Mouse (Mus musculus): ENCODE results near the gene Slco1a5. TPM values are rescaled to one million over a fixed set of nuclear protein-coding genes. Genes with fewer than 3 reads are reported as not detected.
"Not testable (repeated sequence)": the region's sequence is repeated elsewhere in the genome, so short reads cannot be mapped to it uniquely, and the experiment has no call there.

Gene Slco1a5
- 0.06 TPM in 1 of 2 replicates, not detected in the other for polyA plus RNA-seq (2015; fragmentation: Nextera tagmentation; extraction: Ambion mirVana)

DNA sequence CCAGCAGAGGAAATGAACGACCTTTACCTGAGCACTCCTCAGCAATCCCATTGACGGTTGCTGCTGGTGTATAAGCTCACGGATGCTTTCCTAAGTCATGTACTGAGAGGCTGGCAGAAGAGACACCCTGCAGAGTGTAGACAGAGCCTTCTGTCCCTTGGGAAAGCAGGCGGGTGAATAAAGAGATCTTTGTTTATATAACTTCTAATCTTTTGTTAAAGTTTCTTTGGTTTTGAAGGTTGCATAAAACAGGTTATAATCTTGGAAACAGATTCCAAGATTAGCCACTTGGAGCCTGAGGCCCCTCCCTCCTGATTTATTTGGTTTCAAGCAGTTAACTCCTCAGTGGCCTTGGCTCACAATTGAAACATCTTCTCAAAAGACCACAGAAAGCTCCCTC is at the start of gene Slco1a5:
Slco1a5 (minus strand) TSS at position 101 of the 400 bp plus-strand sequence.
- no peak for ATAC-seq
- H3K4me1 ChIP-seq (ENCODE audit: control insufficient read depth, insufficient read depth, low read length) = no peaks in the 10 kb centered on the region
- no peaks in the 10 kb centered on the region for H3K9me3 ChIP-seq (ENCODE audit: control insufficient read depth, low read length)
- H3K4me3 ChIP-seq (ENCODE audit: low read length) = no peak within 1 kb of the TSS
- no peak within 1 kb of the TSS for H3K27ac ChIP-seq (ENCODE audit: low read length)
- H3K27me3 ChIP-seq (replicated peaks; ENCODE audit: control insufficient read depth, insufficient read depth, low read length) = no peaks in the 10 kb centered on the region
- H3K9ac ChIP-seq (ENCODE audit: low read depth, low read length) = no peak within 1 kb of the TSS
- H3K36me3 ChIP-seq (ENCODE audit: control insufficient read depth, insufficient read depth, low read length) = no peaks in the 10 kb centered on the region
- H3K4me2 ChIP-seq (ENCODE audit: low read depth, low read length) = no peak within 1 kb of the TSS
- WGBS = 26% methylated on average over 4 of the region's 4 CpGs

DNA sequence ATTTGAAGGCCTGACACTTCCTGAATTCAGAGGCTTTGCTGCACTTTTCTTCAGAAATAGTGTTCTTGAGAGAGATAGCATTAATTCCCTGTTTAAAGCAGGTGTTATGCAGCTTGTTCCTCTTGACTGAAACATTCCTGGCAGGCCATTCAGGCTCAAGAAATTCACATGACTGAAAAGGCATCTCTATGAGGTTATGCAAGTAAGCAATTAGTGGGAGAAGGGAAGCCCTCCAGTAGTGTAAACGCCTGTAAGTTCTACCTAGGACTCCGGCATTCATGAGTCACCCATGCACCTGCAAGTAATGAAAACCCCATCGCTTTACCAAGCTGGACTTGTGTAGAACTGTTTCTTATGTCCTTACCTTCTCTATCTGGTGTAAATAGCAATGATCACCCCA is 46.8 kb upstream of the Slco1a5 start:
- Histone ChIP-seq H3K4me1 (ENCODE audit: control insufficient read depth, insufficient read depth, low read length) (no peaks in the 10 kb centered on the region), H3K36me3 (ENCODE audit: control insufficient read depth, insufficient read depth, low read length) (peaks cover 4% of the 10 kb centered on the region), H3K27me3 (replicated peaks; ENCODE audit: control insufficient read depth, insufficient read depth, low read length) (no peaks in the 10 kb centered on the region), H3K9ac (ENCODE audit: low read depth, low read length) (no peak overlapping the region), H3K9me3 (ENCODE audit: control insufficient read depth, low read length) (no peaks in the 10 kb centered on the region), H3K4me2 (ENCODE audit: low read depth, low read length) (no peak overlapping the region), H3K4me3 (ENCODE audit: low read length) (no peak overlapping the region), H3K27ac (ENCODE audit: low read length) (no peak overlapping the region)
- ATAC-seq = no peak
- WGBS = 87% methylated on average over 3 of the region's 3 CpGs

DNA sequence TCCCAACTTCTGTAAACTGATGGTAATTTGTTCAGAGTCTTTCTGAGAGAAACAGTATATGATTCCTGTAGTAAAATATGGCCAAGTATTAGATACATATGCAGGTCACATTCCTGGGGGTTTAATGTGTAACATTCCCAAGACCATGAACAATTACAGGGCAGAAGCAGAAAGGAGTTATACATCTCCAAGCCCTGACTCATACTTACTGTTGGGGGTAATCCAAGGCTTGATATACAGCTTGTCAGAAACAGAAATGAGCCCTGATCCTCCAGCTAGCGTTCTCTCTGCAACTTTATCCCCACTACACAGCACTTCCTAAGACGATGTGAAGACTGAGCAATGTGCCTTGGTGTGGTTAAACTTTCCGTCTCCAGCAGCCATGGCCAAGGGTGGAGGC is 44.8 kb upstream of the Slco1a5 start:
- H3K36me3 ChIP-seq (ENCODE audit: control insufficient read depth, insufficient read depth, low read length) = peaks cover 5% of the 10 kb centered on the region
- no peaks in the 10 kb centered on the region for H3K27me3 ChIP-seq (replicated peaks; ENCODE audit: control insufficient read depth, insufficient read depth, low read length)
- no peaks in the 10 kb centered on the region for H3K9me3 ChIP-seq (ENCODE audit: control insufficient read depth, low read length)
- no peak overlapping the region for H3K9ac ChIP-seq (ENCODE audit: low read depth, low read length)
- 88% methylated on average over 3 of the region's 3 CpGs for WGBS
- H3K4me2 ChIP-seq (ENCODE audit: low read depth, low read length) = no peak overlapping the region
- no peak overlapping the region for H3K4me3 ChIP-seq (ENCODE audit: low read length)
- H3K27ac ChIP-seq (ENCODE audit: low read length) = no peak overlapping the region
- H3K4me1 ChIP-seq (ENCODE audit: control insufficient read depth, insufficient read depth, low read length) = no peaks in the 10 kb centered on the region
- no peak for ATAC-seq

DNA sequence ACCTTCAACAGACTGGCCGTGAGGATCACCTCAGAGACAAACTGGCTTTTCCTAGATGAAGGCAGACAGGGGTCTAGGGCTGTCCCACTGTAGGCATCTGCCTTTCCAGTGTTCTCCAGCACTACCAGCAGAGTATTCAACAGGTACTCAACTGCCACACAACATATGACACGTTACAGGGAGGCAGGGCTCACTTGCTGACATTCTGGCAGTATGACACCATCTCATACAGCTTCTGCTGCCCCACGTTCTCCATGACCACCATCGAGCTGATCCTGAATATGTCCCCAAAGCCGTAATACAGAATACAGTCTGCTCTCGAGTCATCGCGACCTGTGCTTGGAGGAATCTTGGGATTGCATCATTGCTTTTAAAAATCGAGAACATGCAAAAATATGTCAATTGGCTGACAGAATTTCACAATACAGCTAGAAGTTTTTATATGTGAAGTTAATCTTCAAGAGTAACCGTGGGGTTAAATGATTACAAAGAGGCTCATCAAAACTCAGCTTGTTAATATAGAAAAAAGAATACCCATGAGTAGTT is 43.8 kb upstream of the Slco1a5 start:
- Histone ChIP-seq H3K36me3 (ENCODE audit: control insufficient read depth, insufficient read depth, low read length) (peaks cover 2% of the 10 kb centered on the region; the same call in 1 of the 2 replicates), H3K4me1 (ENCODE audit: control insufficient read depth, insufficient read depth, low read length) (no peaks in the 10 kb centered on the region), H3K27me3 (replicated peaks; ENCODE audit: control insufficient read depth, insufficient read depth, low read length) (no peaks in the 10 kb centered on the region), H3K4me2 (ENCODE audit: low read depth, low read length) (no peak overlapping the region), H3K9ac (ENCODE audit: low read depth, low read length) (no peak overlapping the region), H3K27ac (ENCODE audit: low read length) (no peak overlapping the region), H3K4me3 (ENCODE audit: low read length) (no peak overlapping the region), H3K9me3 (ENCODE audit: control insufficient read depth, low read length) (no peaks in the 10 kb centered on the region)
- WGBS = 89% methylated on average over 10 of the region's 10 CpGs
- no peak for ATAC-seq

DNA sequence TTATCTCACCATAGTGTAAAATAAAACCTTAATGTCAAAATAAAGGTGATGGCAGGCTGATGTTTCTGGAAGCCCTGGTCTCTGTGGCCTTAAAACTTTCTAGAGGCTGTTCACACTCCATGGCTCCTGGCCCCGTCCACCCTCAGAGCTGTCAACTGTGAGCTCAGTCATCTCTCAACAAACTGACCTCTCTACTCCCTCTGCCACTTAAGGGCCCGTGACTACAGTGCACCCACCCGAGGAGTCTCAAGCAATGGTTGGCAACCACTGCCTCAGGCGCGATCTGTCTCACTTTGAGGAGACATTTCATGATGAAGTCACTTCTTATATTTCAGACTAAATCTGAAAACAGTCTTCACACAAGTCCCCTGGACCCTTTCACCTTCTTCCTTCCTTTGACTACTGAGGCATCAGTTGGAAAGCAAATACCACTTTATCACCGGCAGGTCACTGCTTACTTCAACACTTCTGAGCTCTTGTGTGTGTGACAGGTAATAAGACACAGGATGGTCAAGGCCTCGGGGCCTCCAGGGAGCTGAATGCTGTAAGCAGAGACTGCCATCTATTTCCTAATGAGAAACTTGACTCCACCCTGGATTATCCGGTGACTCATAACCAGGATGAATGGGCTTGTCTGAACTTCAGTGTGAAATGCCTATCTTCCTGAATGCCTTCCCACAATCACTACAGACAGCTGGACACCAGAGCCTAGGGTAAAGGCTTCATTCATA is 43.1 kb upstream of the Slco1a5 start:
- no peaks in the 10 kb centered on the region for H3K27me3 ChIP-seq (replicated peaks; ENCODE audit: control insufficient read depth, insufficient read depth, low read length)

DNA sequence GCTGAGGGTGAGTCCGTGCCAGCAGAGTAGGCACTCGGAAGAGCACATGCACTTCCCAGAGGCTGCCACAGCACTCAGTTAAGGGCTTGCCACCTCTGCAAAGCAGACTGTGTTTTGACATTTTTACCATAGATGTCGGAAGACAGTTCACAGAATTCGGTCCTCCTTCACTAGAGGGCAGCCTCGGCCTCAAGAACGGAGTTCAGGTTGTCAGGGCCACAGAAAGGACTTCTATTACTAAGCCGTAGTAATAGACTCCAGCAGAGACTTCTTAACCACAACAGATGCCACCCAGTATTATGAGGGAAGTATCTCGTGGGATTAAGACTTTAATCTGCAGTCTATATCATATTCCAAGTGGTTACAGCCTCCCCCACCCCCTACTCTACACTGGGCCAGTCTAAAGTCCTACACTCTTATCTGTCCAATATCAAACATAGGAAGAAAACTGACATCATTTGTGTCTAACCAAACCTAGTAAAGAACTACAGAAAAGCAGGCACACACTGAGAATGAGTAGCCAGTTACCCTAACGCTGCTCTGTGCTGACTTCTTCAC is 40.3 kb upstream of the Slco1a5 start:
- WGBS = 62% methylated on average over 9 of the region's 9 CpGs
- Histone ChIP-seq H3K4me1 (ENCODE audit: control insufficient read depth, insufficient read depth, low read length) (no peaks in the 10 kb centered on the region), H3K4me2 (ENCODE audit: low read depth, low read length) (no peak overlapping the region), H3K4me3 (ENCODE audit: low read length) (no peak overlapping the region), H3K27me3 (replicated peaks; ENCODE audit: control insufficient read depth, insufficient read depth, low read length) (no peaks in the 10 kb centered on the region), H3K36me3 (ENCODE audit: control insufficient read depth, insufficient read depth, low read length) (peaks cover 7% of the 10 kb centered on the region; the same call in 1 of the 2 replicates), H3K9me3 (ENCODE audit: control insufficient read depth, low read length) (no peaks in the 10 kb centered on the region), H3K27ac (ENCODE audit: low read length) (no peak overlapping the region), H3K9ac (ENCODE audit: low read depth, low read length) (no peak overlapping the region)
- ATAC-seq = peak; percentile 40; the same call in 1 of the 2 replicates

More for the DNA sequence above, 43.1 kb upstream of the Slco1a5 start:
- H3K36me3 ChIP-seq (ENCODE audit: control insufficient read depth, insufficient read depth, low read length) = peaks cover 2% of the 10 kb centered on the region; the same call in 1 of the 2 replicates
- WGBS = 86% methylated on average over 8 of the region's 8 CpGs
- no peak overlapping the region for H3K4me2 ChIP-seq (ENCODE audit: low read depth, low read length)
- no peaks in the 10 kb centered on the region for H3K9me3 ChIP-seq (ENCODE audit: control insufficient read depth, low read length)
- no peak overlapping the region for H3K4me3 ChIP-seq (ENCODE audit: low read length)
- H3K27ac ChIP-seq (ENCODE audit: low read length) = no peak overlapping the region
- H3K4me1 ChIP-seq (ENCODE audit: control insufficient read depth, insufficient read depth, low read length) = no peaks in the 10 kb centered on the region
- no peak overlapping the region for H3K9ac ChIP-seq (ENCODE audit: low read depth, low read length)
- no peak for ATAC-seq

DNA sequence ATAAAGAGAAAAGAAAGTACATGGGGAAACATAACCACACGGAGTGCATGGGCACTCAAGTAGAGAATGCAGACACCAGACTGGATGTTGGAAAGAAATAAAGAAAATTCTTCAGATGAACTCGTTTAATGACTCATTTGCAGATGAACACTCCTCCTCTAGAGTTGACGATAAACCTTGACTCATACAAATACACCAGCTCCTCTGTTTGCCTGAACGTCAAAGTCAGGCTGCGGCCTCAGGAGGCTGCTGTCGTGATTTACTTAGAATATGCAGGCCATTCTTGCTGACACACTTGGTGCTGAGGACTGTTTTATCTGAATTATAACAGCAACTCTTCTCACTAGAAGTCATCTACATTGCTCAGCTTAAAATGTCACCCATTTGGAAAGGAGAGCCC is 39.3 kb upstream of the Slco1a5 start:
- no peaks in the 10 kb centered on the region for H3K27me3 ChIP-seq (replicated peaks; ENCODE audit: control insufficient read depth, insufficient read depth, low read length)
- H3K4me2 ChIP-seq (ENCODE audit: low read depth, low read length) = no peak overlapping the region
- ATAC-seq = no peak
- peaks cover 7% of the 10 kb centered on the region; the same call in 1 of the 2 replicates for H3K36me3 ChIP-seq (ENCODE audit: control insufficient read depth, insufficient read depth, low read length)
- H3K4me3 ChIP-seq (ENCODE audit: low read length) = no peak overlapping the region
- no peaks in the 10 kb centered on the region for H3K4me1 ChIP-seq (ENCODE audit: control insufficient read depth, insufficient read depth, low read length)
- 92% methylated on average over 6 of the region's 6 CpGs for WGBS
- no peak overlapping the region for H3K9ac ChIP-seq (ENCODE audit: low read depth, low read length)
- no peak overlapping the region for H3K27ac ChIP-seq (ENCODE audit: low read length)
- H3K9me3 ChIP-seq (ENCODE audit: control insufficient read depth, low read length) = no peaks in the 10 kb centered on the region

DNA sequence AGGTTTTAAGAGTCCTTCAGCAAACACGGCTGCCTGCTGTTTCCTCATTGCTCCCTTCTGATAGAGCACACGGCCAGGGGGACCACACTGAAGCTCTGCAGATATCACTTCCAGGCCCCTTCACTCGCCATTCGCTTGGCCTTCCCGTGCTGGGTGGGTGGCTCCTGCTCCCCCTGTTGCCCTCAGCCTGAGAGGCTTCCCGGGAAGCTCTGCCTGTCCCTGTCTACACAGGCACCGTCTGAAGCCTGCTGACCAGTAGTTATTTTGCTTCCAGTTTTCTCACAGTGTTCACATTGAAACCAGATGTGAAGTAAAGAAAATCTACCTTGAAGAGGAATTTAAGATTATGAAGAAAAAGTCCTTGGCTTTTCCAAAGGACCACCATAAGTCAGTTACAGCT is 34.3 kb upstream of the Slco1a5 start:
- H3K4me3 ChIP-seq (ENCODE audit: low read length) = no peak overlapping the region
- H3K27ac ChIP-seq (ENCODE audit: low read length) = no peak overlapping the region
- no peaks in the 10 kb centered on the region for H3K4me1 ChIP-seq (ENCODE audit: control insufficient read depth, insufficient read depth, low read length)
- 71% methylated on average over 7 of the region's 7 CpGs for WGBS
- no peak overlapping the region for H3K9ac ChIP-seq (ENCODE audit: low read depth, low read length)
- ATAC-seq = no peak
- H3K36me3 ChIP-seq (ENCODE audit: control insufficient read depth, insufficient read depth, low read length) = peaks cover 5% of the 10 kb centered on the region; the same call in 1 of the 2 replicates
- no peaks in the 10 kb centered on the region for H3K9me3 ChIP-seq (ENCODE audit: control insufficient read depth, low read length)
- H3K4me2 ChIP-seq (ENCODE audit: low read depth, low read length) = no peak overlapping the region
- no peaks in the 10 kb centered on the region for H3K27me3 ChIP-seq (replicated peaks; ENCODE audit: control insufficient read depth, insufficient read depth, low read length)

DNA sequence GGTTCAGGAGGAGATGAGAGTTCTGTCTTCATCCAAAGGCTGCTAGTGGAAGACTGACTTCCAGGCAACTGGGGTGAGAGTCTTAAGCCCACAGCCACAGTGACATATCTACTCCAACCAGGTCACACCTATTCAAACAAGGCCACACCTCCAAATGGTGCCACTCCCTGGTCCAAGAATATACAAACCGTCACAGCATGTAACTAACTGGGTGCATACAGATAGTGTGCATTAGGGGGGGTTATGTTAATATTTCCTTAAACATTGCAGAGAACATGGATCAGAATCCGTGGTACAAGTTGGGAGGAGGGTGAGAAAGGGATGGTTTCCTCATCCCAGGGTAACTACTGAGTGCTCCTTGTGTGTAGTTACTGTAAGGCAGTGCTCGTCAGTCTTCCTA is 29.3 kb upstream of the Slco1a5 start:
- H3K4me1 ChIP-seq (ENCODE audit: control insufficient read depth, insufficient read depth, low read length); H3K4me2 ChIP-seq (ENCODE audit: low read depth, low read length); H3K4me3 ChIP-seq (ENCODE audit: low read length); H3K9ac ChIP-seq (ENCODE audit: low read depth, low read length); H3K36me3 ChIP-seq (ENCODE audit: control insufficient read depth, insufficient read depth, low read length); H3K27me3 ChIP-seq (replicated peaks; ENCODE audit: control insufficient read depth, insufficient read depth, low read length); ATAC-seq; H3K27ac ChIP-seq (ENCODE audit: low read length); H3K9me3 ChIP-seq (ENCODE audit: control insufficient read depth, low read length): not testable (repeated sequence)
- 80% methylated on average over 3 of the region's 3 CpGs for WGBS

Measured in intestine, embryonic 16.5 days (tissue).